Mouse (Mus musculus) megakaryocyte, embryonic 14.5 days (primary cell): ENCODE data around the gene Adamtsl4. TPM values are rescaled to one million over a fixed set of nuclear protein-coding genes. Genes with fewer than 3 reads are reported as not detected.

ENCODE experiments used
- H3K27me3 ChIP-seq: replicated peaks from 2 replicates; pipeline ENCODE3; 2012; ENCODE audit warnings: inconsistent platforms
- H3K36me3 ChIP-seq: replicated peaks from 2 replicates; pipeline ENCODE3; 2012; ENCODE audit warnings: low read length, inconsistent platforms, mixed read lengths
- H3K4me1 ChIP-seq: 2 replicates; pipeline ENCODE4 v1.6.1; 2012; ENCODE audit warnings: inconsistent platforms
- H3K4me3 ChIP-seq: replicated peaks from 2 replicates; pipeline ENCODE3; 2012; ENCODE audit warnings: moderate library complexity, mild to moderate bottlenecking, inconsistent platforms
- H3K9me3 ChIP-seq: 2 replicates; pipeline ENCODE4 v1.6.1; 2012; ENCODE audit warnings: inconsistent platforms
- FLI1 ChIP-seq: IDR thresholded peaks from 2 replicates; pipeline ENCODE4 v1.6.1; 2012; ENCODE audit warnings: low read length, inconsistent platforms, mixed read lengths
- GATA1 ChIP-seq: IDR thresholded peaks from 3 replicates; pipeline ENCODE4 v1.6.1; 2012; ENCODE audit warnings: mixed read lengths, low read length, inconsistent platforms, borderline replicate concordance
- polyA plus RNA-seq: library from polyadenylated mRNA; stranded (reverse); fragments of >175 nt; gene quantifications from 2 replicates; pipeline ENCODE4 v1.2.3, GENCODE M21; 2012; ENCODE audit warnings: low replicate concordance; ENCODE audit not compliant: insufficient read depth

Adamtsl4 gene
- polyA plus RNA-seq = 0.83 TPM in 1 of 2 replicates, not detected in the other

DNA sequence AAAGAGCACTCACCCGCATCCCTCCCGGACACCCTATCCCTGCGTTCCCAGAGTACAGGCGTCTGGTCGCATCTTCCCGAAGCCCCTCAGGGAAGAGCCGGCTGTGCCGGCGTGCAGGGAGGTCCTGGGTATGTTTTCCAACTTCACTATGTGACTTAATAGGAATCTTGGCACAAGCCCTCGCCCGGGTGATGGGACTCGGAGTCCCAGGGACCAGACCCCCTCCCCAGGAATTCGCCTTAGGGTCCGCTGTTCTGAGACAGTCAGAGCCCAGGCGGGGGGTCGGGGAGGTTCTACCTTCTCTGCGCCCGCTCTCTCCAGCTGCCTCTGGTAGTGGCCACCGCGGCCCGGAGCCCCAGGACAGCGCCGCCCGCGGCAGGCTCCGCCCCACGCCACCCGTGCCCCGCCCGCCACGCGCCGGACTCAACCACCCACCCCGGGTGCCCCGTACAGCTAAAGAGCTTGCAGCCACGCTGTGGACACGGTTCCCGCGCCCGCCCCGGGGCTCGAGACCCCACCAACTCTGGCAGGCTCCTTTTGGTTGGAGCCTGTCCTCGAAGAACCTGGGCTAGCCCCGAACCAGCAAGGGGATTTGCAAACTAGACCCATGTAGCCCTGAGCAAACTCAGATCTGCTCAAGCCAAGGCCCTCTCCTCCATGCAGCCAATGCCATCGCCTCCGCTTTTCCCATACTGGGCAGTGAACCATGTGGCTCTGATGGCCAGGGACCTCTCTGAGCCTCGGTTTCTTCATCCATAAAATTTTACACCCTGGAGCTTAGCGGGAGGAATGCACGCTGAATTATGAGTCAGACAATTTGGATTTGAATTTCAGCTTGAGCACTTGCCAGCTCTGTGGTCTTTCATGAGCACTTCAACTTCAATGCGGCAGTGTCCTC lies at the start of gene Adamtsl4:
Gene Adamtsl4 (minus strand): TSS at position 394 of the 898 bp plus-strand sequence.
- Histone ChIP-seq H3K9me3 (no peaks in the 10 kb centered on the region), H3K4me3 (peak within 1 kb of the TSS; percentile 85), H3K27me3 (peaks cover 22% of the 10 kb centered on the region), H3K36me3 (peaks cover 5% of the 10 kb centered on the region), H3K4me1 (peaks cover 68% of the 10 kb centered on the region)
- TF ChIP-seq FLI1 (no peak), GATA1 (no peak)

DNA sequence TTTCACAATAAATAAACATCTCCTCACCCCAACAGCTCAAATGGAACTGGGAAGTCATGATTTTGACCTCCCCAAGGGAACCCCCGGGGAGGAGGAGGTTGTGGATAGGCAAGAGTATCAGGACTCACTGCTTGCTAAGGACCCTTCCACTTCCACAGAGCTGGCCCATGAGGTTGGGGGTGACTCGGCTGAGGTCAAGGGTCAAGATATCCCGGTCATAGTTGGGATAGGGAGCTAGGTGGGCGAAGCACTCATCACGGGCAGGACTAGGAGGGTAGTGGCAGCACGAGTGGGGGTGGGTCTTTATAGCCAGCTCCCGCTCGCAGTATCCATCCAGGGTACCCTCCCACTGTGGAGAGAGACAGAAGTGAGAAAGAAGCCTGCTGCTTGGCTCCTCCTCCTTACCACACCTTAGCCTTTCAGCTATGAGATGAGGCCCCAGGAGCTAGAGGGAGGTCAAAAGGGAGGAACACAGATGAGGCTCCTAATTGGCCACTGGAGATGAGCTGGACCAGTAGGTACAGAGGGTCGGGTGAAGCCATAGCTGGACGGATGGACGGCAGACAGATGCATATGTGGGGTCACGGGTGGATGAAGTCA lies 47.5 kb upstream of the Adamtsl4 start:
- Histone ChIP-seq H3K9me3 (no peaks in the 10 kb centered on the region), H3K27me3 (no peaks in the 10 kb centered on the region), H3K36me3 (peaks cover 73% of the 10 kb centered on the region), H3K4me3 (peak overlapping the region; percentile 69), H3K4me1 (peaks cover 94% of the 10 kb centered on the region)
- TF ChIP-seq FLI1 = no peak
- TF ChIP-seq GATA1 = no peak

DNA sequence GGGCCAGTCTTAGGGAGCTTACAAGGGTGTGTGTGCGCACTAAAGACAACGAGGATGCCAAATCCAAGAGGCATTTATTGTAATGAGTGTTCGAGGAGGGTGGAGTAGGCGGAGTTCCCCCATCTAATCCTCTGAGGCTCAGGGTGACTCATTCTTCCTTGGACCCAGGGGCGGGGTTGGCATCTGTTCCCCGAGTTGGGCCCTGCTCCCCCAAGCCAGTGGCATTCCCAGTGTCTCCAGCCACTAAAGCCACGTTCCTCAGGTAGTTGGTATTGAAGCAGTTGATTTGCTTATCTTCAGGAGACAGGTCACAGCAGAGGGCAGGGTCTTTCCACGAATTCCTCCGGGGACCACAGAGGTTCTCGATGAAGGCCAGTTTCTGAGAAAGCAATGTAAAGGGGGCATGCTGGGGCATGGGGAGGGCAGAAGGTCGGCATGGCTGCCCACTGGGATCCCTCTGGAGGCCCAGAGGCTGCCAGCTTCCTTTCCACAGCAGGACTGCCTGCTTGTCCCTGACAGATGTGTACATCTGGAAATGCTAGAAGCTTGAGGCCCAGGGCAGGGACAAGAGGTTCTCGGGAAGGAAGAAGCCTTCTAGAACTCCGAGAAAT lies 46.5 kb upstream of the Adamtsl4 start:
- H3K27me3 ChIP-seq = no peaks in the 10 kb centered on the region
- H3K9me3 ChIP-seq = no peaks in the 10 kb centered on the region
- peaks cover 69% of the 10 kb centered on the region for H3K36me3 ChIP-seq
- H3K4me3 ChIP-seq = no peak overlapping the region
- TF ChIP-seq GATA1 = no peak
- no peak for TF ChIP-seq FLI1
- H3K4me1 ChIP-seq = peaks cover 85% of the 10 kb centered on the region

DNA sequence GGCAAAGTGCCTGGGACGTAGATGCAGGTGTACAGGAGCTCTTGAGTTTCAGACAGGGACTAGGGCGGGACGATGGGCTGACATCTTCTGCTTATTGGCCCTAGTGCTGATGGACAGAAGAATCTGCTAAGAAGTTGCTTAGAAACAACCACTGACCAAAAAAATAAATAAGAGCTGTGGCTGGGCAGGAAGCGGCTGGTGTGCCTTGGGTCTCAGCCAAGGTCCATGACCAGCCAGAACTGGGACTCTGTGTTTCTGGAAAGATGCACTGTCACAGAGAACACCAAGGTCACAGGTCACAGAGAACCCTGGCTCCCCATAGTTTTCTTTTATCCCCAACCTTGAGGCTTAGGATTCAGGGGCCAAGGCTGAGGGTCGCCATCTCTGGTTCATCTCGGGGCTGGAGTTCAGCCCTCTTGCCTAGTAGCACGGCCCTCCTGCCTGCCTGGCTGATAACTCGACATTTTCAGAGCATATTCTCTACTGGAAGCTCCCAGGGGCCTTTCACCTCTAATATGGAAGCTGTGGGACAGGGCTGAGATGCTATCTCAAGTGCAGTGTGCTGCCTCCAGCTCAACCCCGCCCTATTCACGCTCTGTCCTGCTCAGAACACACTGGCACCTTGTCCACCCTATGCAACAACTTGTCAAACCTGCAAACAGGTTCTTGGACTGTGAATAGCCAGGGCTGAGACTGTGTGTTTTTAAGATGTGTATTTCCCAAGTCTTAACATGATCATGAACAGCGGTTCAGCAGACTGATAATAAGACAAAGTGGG lies 45.2 kb upstream of the Adamtsl4 start:
- H3K4me3 ChIP-seq = peak overlapping the region; percentile 42
- H3K9me3 ChIP-seq = no peaks in the 10 kb centered on the region
- no peak for TF ChIP-seq FLI1
- no peak for TF ChIP-seq GATA1
- peaks cover 72% of the 10 kb centered on the region for H3K4me1 ChIP-seq
- H3K36me3 ChIP-seq = peaks cover 56% of the 10 kb centered on the region
- no peaks in the 10 kb centered on the region for H3K27me3 ChIP-seq

DNA sequence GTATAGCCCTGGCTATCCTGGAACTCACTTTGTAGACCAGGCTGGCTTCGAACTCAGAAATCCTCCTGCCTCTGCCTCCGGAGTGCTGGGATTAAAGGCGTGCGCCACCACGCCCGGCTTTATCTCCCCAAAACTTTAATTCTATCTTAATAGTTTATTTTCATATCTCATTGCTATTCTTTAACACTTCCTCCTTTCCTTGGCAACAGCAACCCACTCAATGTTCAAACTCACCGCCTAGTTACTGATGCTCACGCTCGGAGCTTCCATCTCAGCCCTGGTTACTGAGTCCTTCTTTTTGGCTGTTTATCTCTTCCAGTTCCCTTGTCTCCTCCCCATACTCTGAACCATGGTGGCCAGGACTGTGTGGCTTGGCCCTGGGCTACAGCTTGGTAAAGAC lies 44.6 kb upstream of the Adamtsl4 start:
- H3K4me3 ChIP-seq = no peak overlapping the region
- no peaks in the 10 kb centered on the region for H3K27me3 ChIP-seq
- TF ChIP-seq FLI1 (no peak), GATA1 (no peak)
- H3K9me3 ChIP-seq = no peaks in the 10 kb centered on the region
- peaks cover 71% of the 10 kb centered on the region for H3K4me1 ChIP-seq
- peaks cover 50% of the 10 kb centered on the region for H3K36me3 ChIP-seq

DNA sequence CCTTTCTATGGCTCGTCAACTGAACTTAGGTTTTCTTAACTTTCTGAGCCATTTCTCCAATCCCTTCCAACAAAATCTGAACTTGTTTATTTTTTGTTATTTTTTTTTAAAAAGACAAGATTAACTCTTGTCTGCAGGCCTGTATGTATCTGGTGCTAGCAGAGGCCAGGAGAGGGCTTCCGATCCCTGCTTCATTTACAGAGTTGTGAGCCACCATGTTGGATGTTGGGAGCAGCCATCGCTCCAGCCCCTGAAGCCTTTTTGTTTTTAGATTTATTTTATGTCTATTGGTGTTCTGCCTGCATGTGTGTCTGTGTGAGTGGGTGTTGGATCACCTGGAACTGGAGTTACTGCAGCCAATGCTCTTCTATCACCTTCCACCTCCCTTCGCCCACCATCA lies 44.1 kb upstream of the Adamtsl4 start:
- Histone ChIP-seq H3K9me3 (no peaks in the 10 kb centered on the region), H3K4me3 (no peak overlapping the region), H3K36me3 (peaks cover 45% of the 10 kb centered on the region), H3K27me3 (no peaks in the 10 kb centered on the region), H3K4me1 (peaks cover 71% of the 10 kb centered on the region)
- TF ChIP-seq GATA1 = no peak
- no peak for TF ChIP-seq FLI1

DNA sequence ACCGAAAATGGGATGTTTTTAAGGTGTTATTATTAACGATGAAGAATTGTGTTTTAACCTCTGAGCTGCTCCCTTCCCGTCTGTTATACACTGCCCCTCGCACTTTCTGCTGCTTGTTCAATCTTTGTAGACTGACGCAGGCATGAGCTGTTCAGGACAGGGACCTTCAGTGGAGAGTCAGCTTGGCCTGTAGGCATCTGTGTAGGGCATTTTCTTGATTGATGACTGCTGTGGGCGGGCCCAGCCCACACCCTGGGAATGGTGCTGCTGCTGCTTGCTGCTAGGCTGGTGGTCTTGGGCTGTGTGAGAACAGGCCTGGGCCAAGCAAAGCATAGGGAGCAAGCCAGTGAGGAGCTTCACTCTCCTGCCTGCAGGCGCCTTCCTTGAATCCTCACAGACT lies 42.7 kb upstream of the Adamtsl4 start:
- Histone ChIP-seq H3K4me3 (no peak overlapping the region), H3K36me3 (peaks cover 31% of the 10 kb centered on the region), H3K27me3 (no peaks in the 10 kb centered on the region), H3K4me1 (peaks cover 70% of the 10 kb centered on the region), H3K9me3 (no peaks in the 10 kb centered on the region)
- TF ChIP-seq GATA1 (no peak), FLI1 (no peak)

DNA sequence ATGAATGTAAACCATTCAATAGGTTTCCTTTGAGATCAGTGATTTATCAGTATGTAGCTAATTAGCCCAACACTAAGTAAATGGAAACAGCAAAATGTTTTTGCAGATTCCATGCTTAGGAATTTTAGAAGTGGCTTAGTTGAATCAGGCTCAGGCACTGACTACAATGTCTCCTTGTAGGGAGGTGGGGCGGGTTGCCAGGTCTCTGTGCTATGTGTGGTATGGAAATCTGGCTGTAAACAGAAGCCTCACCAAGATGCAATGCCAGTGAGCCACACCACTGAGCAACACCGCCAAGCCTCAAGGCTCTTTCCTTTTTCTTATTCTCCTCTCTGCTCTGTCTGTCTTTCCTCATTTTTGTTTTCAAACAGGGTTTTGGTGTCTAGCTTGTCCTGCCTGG lies 41.2 kb upstream of the Adamtsl4 start:
- Histone ChIP-seq H3K9me3 (no peaks in the 10 kb centered on the region), H3K4me1 (peaks cover 55% of the 10 kb centered on the region), H3K36me3 (peaks cover 16% of the 10 kb centered on the region), H3K4me3 (no peak overlapping the region), H3K27me3 (no peaks in the 10 kb centered on the region)
- TF ChIP-seq GATA1 (no peak), FLI1 (no peak)

DNA sequence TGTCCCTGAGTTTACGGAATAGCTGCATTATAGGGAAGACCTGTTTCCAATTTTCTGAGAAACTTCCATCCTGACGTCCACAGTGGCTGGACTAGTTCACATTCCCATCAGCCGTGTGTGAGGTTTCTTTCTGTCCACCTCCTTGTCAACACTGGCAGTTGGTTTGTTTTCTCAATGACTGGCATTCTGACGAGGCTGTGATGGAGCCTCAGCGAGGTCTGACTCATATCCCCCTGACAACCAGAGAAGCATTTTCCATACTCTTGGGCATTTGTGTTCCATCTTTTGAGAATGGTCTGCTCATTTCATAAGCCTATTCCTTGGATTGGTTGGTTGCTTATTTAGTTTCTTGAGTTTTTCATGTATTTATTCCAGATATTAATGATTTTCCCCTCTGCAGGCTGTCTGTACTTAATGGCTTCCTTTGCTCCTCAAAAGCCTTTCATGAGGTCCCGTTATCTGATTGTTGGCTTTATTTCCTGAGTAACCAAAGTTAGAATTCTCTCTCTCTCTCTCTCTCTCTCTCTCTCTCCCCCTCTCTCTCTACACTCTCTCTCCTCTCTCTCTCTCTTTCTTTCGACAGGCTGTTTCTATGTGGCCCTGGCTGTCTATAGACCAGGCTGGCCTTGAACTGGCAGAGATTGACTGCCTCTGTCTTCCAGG lies 39.1 kb upstream of the Adamtsl4 start:
- H3K27me3 ChIP-seq = no peaks in the 10 kb centered on the region
- peak overlapping the region; percentile 74 for H3K4me3 ChIP-seq
- no peaks in the 10 kb centered on the region for H3K9me3 ChIP-seq
- TF ChIP-seq GATA1 = no peak
- no peak for TF ChIP-seq FLI1
- peaks cover 6% of the 10 kb centered on the region for H3K36me3 ChIP-seq
- H3K4me1 ChIP-seq = peaks cover 46% of the 10 kb centered on the region
